Mouse (Mus musculus) colon, adult 2 months (tissue): ENCODE data around the gene Tom1l2. TPM values are rescaled to one million over a fixed set of nuclear protein-coding genes. Genes with fewer than 3 reads are reported as not detected.

Experiments
- polyA plus RNA-seq: library from polyadenylated mRNA; depleted of rRNA; stranded (reverse); fragments of >200 nt; gene quantifications from 2 replicates; pipeline ENCODE4 v1.2.3, GENCODE M21; 2012; rRNA removed

The Tom1l2 gene
- polyA plus RNA-seq, result 78.9 and 103 TPM in 2 replicates

DNA sequence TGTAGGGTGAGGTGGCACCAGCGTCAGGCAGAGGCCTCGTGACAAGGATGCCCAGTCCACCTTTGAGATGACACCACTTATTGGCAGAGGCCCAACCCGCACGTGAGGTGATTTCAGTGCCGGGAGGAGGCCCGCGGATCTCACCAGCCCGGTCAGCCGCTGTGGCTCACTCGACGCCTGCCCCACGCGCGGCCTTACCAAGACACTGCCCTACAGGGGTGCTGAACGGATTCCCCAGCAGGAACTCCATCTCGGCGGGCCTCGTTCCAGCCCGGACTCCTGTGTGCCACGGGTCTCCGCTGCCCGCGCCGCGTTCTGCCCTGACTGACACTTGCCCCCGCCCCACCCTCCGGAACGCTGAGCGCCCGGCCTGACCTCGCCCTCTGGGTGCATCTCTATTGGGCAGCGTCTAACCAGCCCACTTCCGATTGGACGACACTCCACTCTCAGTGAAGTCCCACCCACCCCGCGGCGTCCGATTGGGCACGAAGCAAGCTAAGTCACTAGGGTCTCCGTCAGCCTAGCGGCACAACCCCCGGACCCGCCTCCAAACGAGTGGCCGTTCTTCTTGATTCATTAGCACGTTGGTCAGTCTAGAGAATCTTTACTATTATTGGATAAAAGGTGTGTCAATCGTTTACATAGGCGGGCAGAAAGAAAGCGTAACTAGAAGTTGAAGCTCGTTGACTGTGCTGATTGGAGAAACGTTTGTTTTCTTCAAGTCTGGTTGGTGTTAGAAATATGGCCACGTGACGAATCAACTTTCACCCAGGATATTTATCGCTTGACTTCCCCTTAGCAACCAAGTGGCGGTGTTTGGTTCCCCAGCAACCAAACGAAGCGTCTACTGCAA lies at the start of gene Tom1l2, which contains the start of gene Drc3:
TSS of gene Tom1l2 (minus strand) at position 347 of the 853 bp plus-strand sequence.
TSS of gene Drc3 (plus strand) at position 771 of the 853 bp plus-strand sequence.

DNA sequence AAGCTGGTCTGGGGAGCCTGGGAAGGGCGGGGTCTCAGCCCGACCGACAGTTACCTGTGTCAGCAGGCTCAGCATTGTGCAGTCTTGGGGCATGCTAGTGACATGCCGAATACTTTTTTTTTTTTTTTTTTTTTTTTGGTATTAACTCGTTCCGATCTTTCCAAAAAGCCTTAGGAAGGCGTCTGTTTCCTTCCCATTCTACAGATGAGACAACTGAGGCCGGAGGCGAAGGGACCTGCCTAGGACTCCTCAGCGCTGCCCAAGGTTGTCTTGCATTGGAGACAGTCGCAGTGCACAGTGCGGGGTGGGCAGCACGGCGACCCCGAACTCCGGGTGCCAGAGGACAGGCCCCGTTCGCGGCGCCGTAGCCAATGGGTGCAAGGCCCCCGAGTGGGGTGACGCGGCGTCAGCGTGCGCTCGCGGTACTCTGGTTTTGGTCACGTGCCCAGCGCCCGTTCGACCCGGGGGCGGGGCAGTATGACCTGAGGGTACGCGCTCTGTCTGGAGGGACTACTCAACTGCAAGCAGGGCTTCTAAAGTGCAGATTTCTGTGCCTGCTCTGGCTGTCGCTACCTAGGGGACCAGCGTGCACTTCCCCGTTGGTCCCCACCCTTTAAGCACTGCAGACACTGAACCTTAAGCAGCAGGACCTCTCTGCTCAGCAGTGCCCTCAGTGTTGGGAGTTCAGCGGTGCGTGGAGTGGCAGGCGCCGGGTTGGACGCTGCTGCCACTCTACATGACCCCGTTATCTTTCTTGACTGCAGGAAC lies 130.1 kb downstream of the Tom1l2 start, which contains the start of gene Srebf1:
TSS of gene Srebf1 (minus strand) at position 113 of the 768 bp plus-strand sequence.

Other genes starting within 250 kb of the Tom1l2 start
- 36.2 and 36.6 TPM in 2 replicates for gene Rai1, start 247.9 kb downstream of the Tom1l2 start, polyA plus RNA-seq
- gene Srebf1, start 130.3 kb downstream of the Tom1l2 start, polyA plus RNA-seq, result 198 and 220 TPM in 2 replicates
- 0.26 and 0.31 TPM in 2 replicates for gene Drc3, start 424 bp upstream of the Tom1l2 start, polyA plus RNA-seq
- gene Gid4, start 64.2 kb upstream of the Tom1l2 start, polyA plus RNA-seq, result 16.0 and 18.5 TPM in 2 replicates
- gene Atpaf2, start 65.6 kb upstream of the Tom1l2 start, polyA plus RNA-seq, result 25.3 and 26.0 TPM in 2 replicates
- 31.5 and 36.1 TPM in 2 replicates for gene Drg2, start 101.7 kb upstream of the Tom1l2 start, polyA plus RNA-seq
- gene Myo15, start 116.4 kb upstream of the Tom1l2 start, polyA plus RNA-seq, result 0.02 and 0.07 TPM in 2 replicates
- 29.3 and 30.5 TPM in 2 replicates for gene Alkbh5, start 183.5 kb upstream of the Tom1l2 start, polyA plus RNA-seq